Mouse (Mus musculus) limb, embryonic 14.5 days (tissue): Measurements from ENCODE around the gene Lcn4. TPM values are rescaled to one million over a fixed set of nuclear protein-coding genes. Genes with fewer than 3 reads are reported as not detected.

Experiments
- ATAC-seq: fragments of 200-750 bp; cut with Nextera tagmentation; 2 replicates; pipeline ENCODE4 v1.8.0; 2017; ENCODE audit warnings: low read depth, moderate number of reproducible peaks, moderate TSS enrichment; ENCODE audit not compliant: low FRiP score
- DNase-seq: peaks from one replicate; pipeline ENCODE4 v3.0.0-alpha.2; 2015; ENCODE audit warnings: low spot score
- H3K27ac ChIP-seq: fragments of 300-500 bp; sonication (generic); replicated peaks from 2 replicates; pipeline ENCODE4 v1.5.1; 2014; ENCODE audit warnings: low read depth, mild to moderate bottlenecking, low read length, moderate library complexity, mixed read lengths
- H3K27me3 ChIP-seq: fragments of 300-500 bp; sonication (generic); 2 replicates; pipeline ENCODE4 v1.6.1; 2014; ENCODE audit warnings: low read length, mixed read lengths; ENCODE audit not compliant: control insufficient read depth, insufficient read depth
- H3K36me3 ChIP-seq: fragments of 300-500 bp; sonication (generic); 2 replicates; pipeline ENCODE4 v1.6.1; 2014; ENCODE audit warnings: mild to moderate bottlenecking, low read length, moderate library complexity, mixed read lengths; ENCODE audit not compliant: control insufficient read depth, insufficient read depth
- H3K4me1 ChIP-seq: fragments of 300-500 bp; sonication (generic); 2 replicates; pipeline ENCODE4 v1.6.1; 2014; ENCODE audit warnings: antibody characterized with exemption, low read length, mixed read lengths; ENCODE audit not compliant: control insufficient read depth, insufficient read depth
- H3K4me2 ChIP-seq: fragments of 300-500 bp; sonication (generic); replicated peaks from 2 replicates; pipeline ENCODE4 v1.6.1; 2014; ENCODE audit warnings: low read depth, mild to moderate bottlenecking, low read length, moderate library complexity; ENCODE audit not compliant: severe bottlenecking
- H3K4me3 ChIP-seq: fragments of 300-500 bp; sonication (generic); replicated peaks from 2 replicates; pipeline ENCODE4 v1.5.1; 2014; ENCODE audit warnings: low read length
- H3K9ac ChIP-seq: fragments of 300-500 bp; sonication (generic); 2 replicates; pipeline ENCODE4 v1.6.1; 2014; ENCODE audit warnings: mild to moderate bottlenecking, low read depth, low read length, moderate library complexity; ENCODE audit not compliant: severe bottlenecking
- H3K9me3 ChIP-seq: fragments of 300-500 bp; sonication (generic); 2 replicates; pipeline ENCODE4 v1.6.1; 2016; ENCODE audit warnings: low read length; ENCODE audit not compliant: control insufficient read depth
- POLR2A ChIP-seq: fragments of 200-500 bp; IDR thresholded peaks from 2 replicates; pipeline ENCODE4 v1.8.0; 2012; ENCODE audit warnings: inconsistent platforms, mild to moderate bottlenecking, moderate library complexity, borderline replicate concordance; ENCODE audit not compliant: insufficient read depth, insufficient read length; ENCODE audit errors: extremely low read depth
- WGBS: fragments of 180-500 bp; shearing (Covaris S2); extraction: QIAGEN DNeasy Blood & Tissue Kit; methylation state at CpG from one replicate; pipeline ENCODE4 v1.1.7; 2014; 5-methylcytosine and 5-hydroxymethylcytosine counted together
- polyA plus RNA-seq, 2 experiments: library from polyadenylated mRNA; depleted of rRNA in 1 of 2; stranded (reverse) in 1 of 2; unstranded in 1 of 2; fragments of >200 nt; fragmentation: Nextera tagmentation in 1 of 2; extraction: Ambion mirVana in 1 of 2; gene quantifications; 2 replicates each; pipeline versions ENCODE4 v1.2.1 to v1.2.3; 2012 to 2014

Lcn4 gene
- polyA plus RNA-seq, 2 experiments: not detected

DNA sequence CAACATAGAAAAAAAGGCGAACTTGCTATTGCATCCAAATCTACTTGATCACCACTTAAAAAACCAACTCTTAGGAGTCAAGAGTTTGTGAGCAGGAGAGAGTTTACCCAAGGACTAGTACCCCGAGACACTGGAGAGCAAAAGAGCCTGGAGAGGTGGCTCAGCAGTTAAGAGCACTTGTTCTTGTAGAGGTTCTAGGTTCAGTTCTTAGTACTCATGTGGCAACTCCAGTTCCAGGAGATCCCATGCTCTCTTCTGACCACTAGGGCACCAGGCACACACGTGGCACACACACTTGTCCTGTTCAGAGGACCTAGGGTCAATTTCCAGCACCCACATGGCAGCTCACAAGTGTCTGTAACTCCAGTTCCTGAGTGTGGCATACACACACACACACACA is 45.0 kb downstream of the Lcn4 start:
- H3K4me1 ChIP-seq: peaks cover 14% of the 10 kb centered on the region
- H3K4me2 ChIP-seq: no peak overlapping the region
- no peak for TF ChIP-seq POLR2A
- no peaks in the 10 kb centered on the region for H3K9me3 ChIP-seq
- no peak overlapping the region for H3K27ac ChIP-seq
- DNase-seq (no peak), ATAC-seq (no peak)
- WGBS: 65% methylated on average over 3 of the region's 3 CpGs
- H3K4me3 ChIP-seq: no peak overlapping the region
- no peak overlapping the region for H3K9ac ChIP-seq
- 0 out of 2 replicates have a peak, but pooled peaks cover 5% of the 10 kb centered on the region for H3K36me3 ChIP-seq
- no peaks in the 10 kb centered on the region for H3K27me3 ChIP-seq

GRCm38 (mm10) chr2:26625419-26625818 is 45.7 kb downstream of the Lcn4 start:
- ATAC-seq: no peak
- TF ChIP-seq POLR2A: no peak
- DNase-seq: no peak
- no peak overlapping the region for H3K9ac ChIP-seq
- no peaks in the 10 kb centered on the region for H3K27me3 ChIP-seq
- H3K4me1 ChIP-seq: peaks cover 10% of the 10 kb centered on the region
- H3K36me3 ChIP-seq: no peaks in the 10 kb centered on the region
- H3K27ac ChIP-seq: no peak overlapping the region
- WGBS: 79% methylated on average over 3 of the region's 3 CpGs
- no peak overlapping the region for H3K4me2 ChIP-seq
- no peak overlapping the region for H3K4me3 ChIP-seq
- H3K9me3 ChIP-seq: no peaks in the 10 kb centered on the region

GRCm38 (mm10) chr2:26622984-26623383 is 48.1 kb downstream of the Lcn4 start:
- Histone ChIP-seq H3K36me3 (no peaks in the 10 kb centered on the region), H3K27me3 (no peaks in the 10 kb centered on the region), H3K4me2 (no peak overlapping the region), H3K9me3 (no peaks in the 10 kb centered on the region), H3K4me1 (no peaks in the 10 kb centered on the region), H3K27ac (no peak overlapping the region), H3K9ac (no peak overlapping the region), H3K4me3 (no peak overlapping the region)
- no peak for TF ChIP-seq POLR2A
- ATAC-seq: no peak
- 43% methylated on average over 5 of the region's 5 CpGs for WGBS
- no peak for DNase-seq

DNA sequence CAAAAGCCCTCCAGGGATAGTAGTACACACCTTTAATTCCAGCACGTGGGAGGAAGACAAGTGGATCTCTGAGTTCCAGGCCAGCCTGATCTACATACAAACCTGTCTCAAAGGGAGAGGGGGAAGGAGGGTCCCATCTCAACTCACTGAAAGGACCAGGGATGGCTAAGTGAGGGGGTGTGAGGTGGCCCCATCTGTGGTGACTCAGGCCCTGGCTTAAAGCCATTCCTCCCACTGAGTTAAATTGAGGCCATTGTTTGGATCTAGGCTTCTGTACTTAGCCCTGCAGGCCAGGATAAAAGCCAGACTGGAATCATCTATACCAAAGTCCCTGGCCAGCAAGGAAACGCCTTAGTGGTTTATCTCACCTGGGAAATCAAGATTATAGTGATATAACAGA is 49.8 kb downstream of the Lcn4 start:
- 51% methylated on average over 2 of the region's 2 CpGs for WGBS
- H3K9ac ChIP-seq: no peak overlapping the region

GRCm38 (mm10) chr2:26617928-26618327 is 53.2 kb downstream of the Lcn4 start:
- 64% methylated on average over 7 of the region's 7 CpGs for WGBS
- DNase-seq: no peak
- no peak overlapping the region for H3K4me3 ChIP-seq
- no peak overlapping the region for H3K27ac ChIP-seq
- no peak overlapping the region; the same call in 1 of the 2 replicates for H3K9ac ChIP-seq
- H3K4me1 ChIP-seq: no peaks in the 10 kb centered on the region
- TF ChIP-seq POLR2A: no peak
- H3K4me2 ChIP-seq: no peak overlapping the region
- H3K36me3 ChIP-seq: no peaks in the 10 kb centered on the region
- no peak for ATAC-seq
- H3K9me3 ChIP-seq: no peaks in the 10 kb centered on the region
- no peaks in the 10 kb centered on the region for H3K27me3 ChIP-seq

More for the DNA sequence above, 49.8 kb downstream of the Lcn4 start:
- Histone ChIP-seq H3K4me3 (no peak overlapping the region), H3K27ac (no peak overlapping the region), H3K9me3 (no peaks in the 10 kb centered on the region), H3K27me3 (no peaks in the 10 kb centered on the region), H3K4me2 (no peak overlapping the region), H3K4me1 (no peaks in the 10 kb centered on the region), H3K36me3 (no peaks in the 10 kb centered on the region)
- TF ChIP-seq POLR2A: no peak
- DNase-seq (no peak), ATAC-seq (no peak)

Other genes with a start within 250 kb of the Lcn4 start
- 62.5 and 73.3 TPM in 2 replicates for gene Sec16a, start 226.1 kb downstream of the Lcn4 start, polyA plus RNA-seq (2012; rRNA removed)
- 47.1 and 47.6 TPM in 2 replicates for gene Sec16a, start 226.1 kb downstream of the Lcn4 start, polyA plus RNA-seq (2014; fragmentation: Nextera tagmentation; extraction: Ambion mirVana)
- 28.1 and 40.2 TPM in 2 replicates for gene Notch1, start 154.6 kb downstream of the Lcn4 start, polyA plus RNA-seq (2012; rRNA removed)
- gene Notch1, start 154.6 kb downstream of the Lcn4 start, polyA plus RNA-seq (2014; fragmentation: Nextera tagmentation; extraction: Ambion mirVana): 44.5 and 47.0 TPM in 2 replicates
- gene Egfl7, start 91.3 kb downstream of the Lcn4 start, polyA plus RNA-seq (2012; rRNA removed): 262 and 311 TPM in 2 replicates
- gene Egfl7, start 91.3 kb downstream of the Lcn4 start, polyA plus RNA-seq (2014; fragmentation: Nextera tagmentation; extraction: Ambion mirVana): 104 and 108 TPM in 2 replicates
- not detected in 2 replicates for gene Gm20532, start 84.6 kb downstream of the Lcn4 start, polyA plus RNA-seq (2012; rRNA removed)
- not detected in 2 replicates for gene Gm20532, start 84.6 kb downstream of the Lcn4 start, polyA plus RNA-seq (2014; fragmentation: Nextera tagmentation; extraction: Ambion mirVana)
- 27.8 and 35.1 TPM in 2 replicates for gene Agpat2, start 66.9 kb downstream of the Lcn4 start, polyA plus RNA-seq (2012; rRNA removed)
- gene Agpat2, start 66.9 kb downstream of the Lcn4 start, polyA plus RNA-seq (2014; fragmentation: Nextera tagmentation; extraction: Ambion mirVana): 24.1 and 28.9 TPM in 2 replicates
- 42.2 and 62.8 TPM in 2 replicates for gene Fam69b, start 42.8 kb downstream of the Lcn4 start, polyA plus RNA-seq (2012; rRNA removed)
- gene Fam69b, start 42.8 kb downstream of the Lcn4 start, polyA plus RNA-seq (2014; fragmentation: Nextera tagmentation; extraction: Ambion mirVana): 47.5 and 54.2 TPM in 2 replicates
- gene Abo, start 193.7 kb upstream of the Lcn4 start, polyA plus RNA-seq (2012; rRNA removed): not detected in 2 replicates
- not detected in 2 replicates for gene Abo, start 193.7 kb upstream of the Lcn4 start, polyA plus RNA-seq (2014; fragmentation: Nextera tagmentation; extraction: Ambion mirVana)
- 19.2 and 23.6 TPM in 2 replicates for gene Surf6, start 231.6 kb upstream of the Lcn4 start, polyA plus RNA-seq (2012; rRNA removed)
- gene Surf6, start 231.6 kb upstream of the Lcn4 start, polyA plus RNA-seq (2014; fragmentation: Nextera tagmentation; extraction: Ambion mirVana): 14.1 and 15.3 TPM in 2 replicates
- 49.0 and 61.2 TPM in 2 replicates for gene Med22, start 239.4 kb upstream of the Lcn4 start, polyA plus RNA-seq (2012; rRNA removed)
- 32.7 and 36.2 TPM in 2 replicates for gene Med22, start 239.4 kb upstream of the Lcn4 start, polyA plus RNA-seq (2014; fragmentation: Nextera tagmentation; extraction: Ambion mirVana)
- 1,637 and 2,054 TPM in 2 replicates for gene Rpl7a, start 239.5 kb upstream of the Lcn4 start, polyA plus RNA-seq (2012; rRNA removed)
- 733 and 758 TPM in 2 replicates for gene Rpl7a, start 239.5 kb upstream of the Lcn4 start, polyA plus RNA-seq (2014; fragmentation: Nextera tagmentation; extraction: Ambion mirVana)
- 41.2 and 41.6 TPM in 2 replicates for gene Surf2, start 245.1 kb upstream of the Lcn4 start, polyA plus RNA-seq (2012; rRNA removed)
- gene Surf2, start 245.1 kb upstream of the Lcn4 start, polyA plus RNA-seq (2014; fragmentation: Nextera tagmentation; extraction: Ambion mirVana): 30.7 and 36.5 TPM in 2 replicates
- gene Surf1, start 245.2 kb upstream of the Lcn4 start, polyA plus RNA-seq (2012; rRNA removed): 57.9 and 69.1 TPM in 2 replicates
- 51.2 and 59.7 TPM in 2 replicates for gene Surf1, start 245.2 kb upstream of the Lcn4 start, polyA plus RNA-seq (2014; fragmentation: Nextera tagmentation; extraction: Ambion mirVana)